Mouse (Mus musculus): ENCODE data around the gene Otop3. TPM values are rescaled to one million over a fixed set of nuclear protein-coding genes. Genes with fewer than 3 reads are reported as not detected.
"Not testable (repeated sequence)": the region's sequence is repeated elsewhere in the genome, so short reads cannot be mapped to it uniquely, and the experiment has no call there.

Otop3 gene
- polyA plus RNA-seq, 1 experiment = not detected

GRCm38 (mm10) chr11:115381276-115381675, 46.7 kb downstream of the Otop3 start:
- H3K4me3 ChIP-seq (ENCODE audit: insufficient read depth, low read length) = peak overlapping the region; percentile 81
- TF ChIP-seq CTCF (IDR thresholded peaks at IDR 0.05; ENCODE audit: extremely low read depth, insufficient read depth, low read length) (no peak), POLR2A (IDR thresholded peaks at IDR 0.05; ENCODE audit: extremely low read depth, insufficient read depth, low read length) (no peak)
- H3K4me1 ChIP-seq (ENCODE audit: control insufficient read depth, insufficient read depth, low read length) = peaks cover 10% of the 10 kb centered on the region; the same call in 1 of the 2 replicates
- H3K27ac ChIP-seq (ENCODE audit: insufficient read depth, low read length) = no peak overlapping the region

- TF ChIP-seq CTCF (IDR thresholded peaks at IDR 0.05; ENCODE audit: extremely low read depth, insufficient read depth, low read length) (no peak), POLR2A (IDR thresholded peaks at IDR 0.05; ENCODE audit: extremely low read depth, insufficient read depth, low read length) (peak; percentile 70; the same call in 1 of the 2 replicates)
- Histone ChIP-seq H3K4me3 (ENCODE audit: insufficient read depth, low read length) (peak within 1 kb of the TSS; percentile 81), H3K4me1 (ENCODE audit: control insufficient read depth, insufficient read depth, low read length) (peaks cover 10% of the 10 kb centered on the region; the same call in 1 of the 2 replicates), H3K27ac (ENCODE audit: insufficient read depth, low read length) (peak within 1 kb of the TSS; percentile 77)
Observed at GRCm38 (mm10) chr11:115381743-115382539, 47.4 kb downstream of the Otop3 start, which contains the start of gene Cdr2l. Gene Cdr2l, plus strand, starts transcription at chr11:115381916.

- peak overlapping the region; percentile 81 for H3K4me3 ChIP-seq (ENCODE audit: insufficient read depth, low read length)
- no peak overlapping the region for H3K27ac ChIP-seq (ENCODE audit: insufficient read depth, low read length)
- no peak for TF ChIP-seq CTCF (IDR thresholded peaks at IDR 0.05; ENCODE audit: extremely low read depth, insufficient read depth, low read length)
- no peak for TF ChIP-seq POLR2A (IDR thresholded peaks at IDR 0.05; ENCODE audit: extremely low read depth, insufficient read depth, low read length)
- H3K4me1 ChIP-seq (ENCODE audit: control insufficient read depth, insufficient read depth, low read length) = peaks cover 10% of the 10 kb centered on the region; the same call in 1 of the 2 replicates
Observed at GRCm38 (mm10) chr11:115382891-115383290, 48.4 kb downstream of the Otop3 start.

- Histone ChIP-seq H3K4me1 (ENCODE audit: control insufficient read depth, insufficient read depth, low read length) (peaks cover 10% of the 10 kb centered on the region; the same call in 1 of the 2 replicates), H3K4me3 (ENCODE audit: insufficient read depth, low read length) (peak overlapping the region; percentile 81; the same call in 1 of the 2 replicates), H3K27ac (ENCODE audit: insufficient read depth, low read length) (no peak overlapping the region)
- no peak for TF ChIP-seq CTCF (IDR thresholded peaks at IDR 0.05; ENCODE audit: extremely low read depth, insufficient read depth, low read length)
- no peak for TF ChIP-seq POLR2A (IDR thresholded peaks at IDR 0.05; ENCODE audit: extremely low read depth, insufficient read depth, low read length)
Observed at GRCm38 (mm10) chr11:115383701-115384474, 49.4 kb downstream of the Otop3 start.

GRCm38 (mm10) chr11:115384587-115384986, 50.1 kb downstream of the Otop3 start:
- H3K27ac ChIP-seq (ENCODE audit: insufficient read depth, low read length) = no peak overlapping the region
- H3K4me3 ChIP-seq (ENCODE audit: insufficient read depth, low read length) = no peak overlapping the region
- H3K4me1 ChIP-seq (ENCODE audit: control insufficient read depth, insufficient read depth, low read length) = peaks cover 10% of the 10 kb centered on the region; the same call in 1 of the 2 replicates
- TF ChIP-seq CTCF (IDR thresholded peaks at IDR 0.05; ENCODE audit: extremely low read depth, insufficient read depth, low read length) = no peak

- H3K27ac ChIP-seq (ENCODE audit: insufficient read depth, low read length); H3K4me3 ChIP-seq (ENCODE audit: insufficient read depth, low read length); H3K4me1 ChIP-seq (ENCODE audit: control insufficient read depth, insufficient read depth, low read length): not testable (repeated sequence)
Observed at GRCm38 (mm10) chr11:115386859-115387258, 52.3 kb downstream of the Otop3 start.

GRCm38 (mm10) chr11:115391358-115391757, 56.8 kb downstream of the Otop3 start:
- Histone ChIP-seq H3K4me3 (ENCODE audit: insufficient read depth, low read length) (no peak overlapping the region), H3K4me1 (ENCODE audit: control insufficient read depth, insufficient read depth, low read length) (no peaks in the 10 kb centered on the region)
- no peak for TF ChIP-seq POLR2A (IDR thresholded peaks at IDR 0.05; ENCODE audit: extremely low read depth, insufficient read depth, low read length)
- no peak for TF ChIP-seq CTCF (IDR thresholded peaks at IDR 0.05; ENCODE audit: extremely low read depth, insufficient read depth, low read length)

GRCm38 (mm10) chr11:115393721-115394325, 59.3 kb downstream of the Otop3 start:
- no peak overlapping the region for H3K27ac ChIP-seq (ENCODE audit: insufficient read depth, low read length)
- no peaks in the 10 kb centered on the region for H3K4me1 ChIP-seq (ENCODE audit: control insufficient read depth, insufficient read depth, low read length)
- TF ChIP-seq POLR2A (IDR thresholded peaks at IDR 0.05; ENCODE audit: extremely low read depth, insufficient read depth, low read length) (no peak), CTCF (IDR thresholded peaks at IDR 0.05; ENCODE audit: extremely low read depth, insufficient read depth, low read length) (no peak)
- H3K4me3 ChIP-seq (ENCODE audit: insufficient read depth, low read length) = no peak overlapping the region

More at GRCm38 (mm10) chr11:115391358-115391757, 56.8 kb downstream of the Otop3 start:
- no peak overlapping the region for H3K27ac ChIP-seq (ENCODE audit: insufficient read depth, low read length)

Other genes starting within 250 kb of the Otop3 start
- 2.5 and 2.9 TPM in 2 replicates for gene Rab37, start 243.3 kb upstream of the Otop3 start, polyA plus RNA-seq (2012; rRNA removed)
- 0.08 TPM in 2 replicates for gene Cd300lf, start 200.7 kb upstream of the Otop3 start, polyA plus RNA-seq (2012; rRNA removed)
- gene Slc9a3r1, start 171.4 kb upstream of the Otop3 start, polyA plus RNA-seq (2012; rRNA removed) = 73.8 and 74.1 TPM in 2 replicates
- gene Tmem104, start 147.2 kb upstream of the Otop3 start, polyA plus RNA-seq (2012; rRNA removed) = 9.5 and 10.3 TPM in 2 replicates
- 40.9 and 43.2 TPM in 2 replicates for gene Nat9, start 146.9 kb upstream of the Otop3 start, polyA plus RNA-seq (2012; rRNA removed)
- 35.8 and 37.4 TPM in 2 replicates for gene Grin2c, start 67.5 kb upstream of the Otop3 start, polyA plus RNA-seq (2012; rRNA removed)
- 32.6 and 33.4 TPM in 2 replicates for gene Fdxr, start 57.7 kb upstream of the Otop3 start, polyA plus RNA-seq (2012; rRNA removed)
- 14.0 and 15.3 TPM in 2 replicates for gene Fads6, start 37.1 kb upstream of the Otop3 start, polyA plus RNA-seq (2012; rRNA removed)
- gene Otop2, start 27.6 kb upstream of the Otop3 start, polyA plus RNA-seq (2012; rRNA removed) = 2.2 and 3.4 TPM in 2 replicates
- gene Ush1g, start 12.7 kb upstream of the Otop3 start, polyA plus RNA-seq (2012; rRNA removed) = 0.40 and 0.44 TPM in 2 replicates
- 102 and 103 TPM in 2 replicates for gene Hid1, start 33.0 kb downstream of the Otop3 start, polyA plus RNA-seq (2012; rRNA removed)
- 20.6 and 21.5 TPM in 2 replicates for gene Cdr2l, start 47.2 kb downstream of the Otop3 start, polyA plus RNA-seq (2012; rRNA removed)
- 121 and 124 TPM in 2 replicates for gene Mrpl58, start 69.0 kb downstream of the Otop3 start, polyA plus RNA-seq (2012; rRNA removed)
- gene Atp5h, start 85.2 kb downstream of the Otop3 start, polyA plus RNA-seq (2012; rRNA removed) = 720 and 722 TPM in 2 replicates
- 75.0 and 81.1 TPM in 2 replicates for gene Kctd2, start 85.4 kb downstream of the Otop3 start, polyA plus RNA-seq (2012; rRNA removed)
- gene Trim80, start 105.8 kb downstream of the Otop3 start, polyA plus RNA-seq (2012; rRNA removed) = not detected in 2 replicates
- gene Slc16a5, start 127.7 kb downstream of the Otop3 start, polyA plus RNA-seq (2012; rRNA removed) = not detected in 2 replicates
- 8.7 and 11.7 TPM in 2 replicates for gene Armc7, start 140.9 kb downstream of the Otop3 start, polyA plus RNA-seq (2012; rRNA removed)
- 85.5 and 85.8 TPM in 2 replicates for gene Nt5c, start 157.1 kb downstream of the Otop3 start, polyA plus RNA-seq (2012; rRNA removed)
- gene Jpt1, start 179.7 kb downstream of the Otop3 start, polyA plus RNA-seq (2012; rRNA removed) = 206 and 211 TPM in 2 replicates
- gene Sumo2, start 201.5 kb downstream of the Otop3 start, polyA plus RNA-seq (2012; rRNA removed) = 329 and 331 TPM in 2 replicates
- 70.6 and 70.8 TPM in 2 replicates for gene Nup85, start 229.7 kb downstream of the Otop3 start, polyA plus RNA-seq (2012; rRNA removed)